In the genomic region with DNA sequence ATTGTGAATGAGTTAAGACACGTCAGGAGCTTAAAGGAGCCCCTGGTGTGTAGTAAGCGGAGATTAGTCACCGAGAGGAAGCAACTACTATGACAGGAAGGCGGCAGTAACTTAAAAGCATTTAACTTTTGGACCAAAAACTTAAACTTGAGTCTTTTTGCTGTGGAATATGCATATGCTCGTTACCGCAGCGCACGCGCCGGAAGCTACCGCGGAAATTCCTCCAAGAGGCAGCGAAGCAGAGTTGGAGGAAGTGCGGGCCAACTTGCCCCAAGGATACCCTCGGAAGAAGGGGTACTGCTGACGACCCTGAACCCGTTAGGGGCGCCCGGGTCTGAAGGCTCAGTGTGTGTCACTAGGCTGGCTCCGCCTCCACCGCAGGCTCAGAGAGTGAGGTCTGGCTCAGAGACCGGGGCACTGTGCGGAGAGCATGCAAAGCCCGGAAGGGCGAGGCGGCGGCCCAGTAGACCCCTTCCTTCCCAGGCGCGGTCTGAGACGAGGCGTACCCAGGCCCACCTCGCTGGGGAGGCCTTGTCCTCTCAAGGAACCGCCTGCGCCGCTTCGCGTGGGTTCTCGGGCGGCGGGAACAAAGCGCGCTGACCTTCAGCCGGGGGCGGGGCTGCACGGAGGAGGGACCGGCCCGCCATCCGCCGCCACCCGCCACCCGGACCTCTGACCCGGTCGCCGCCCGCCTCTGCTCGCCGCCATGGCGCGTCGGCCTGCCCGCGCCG, we compare ENCODE assay signal across 9 mouse cellular contexts. TPM values are rescaled to one million over a fixed set of nuclear protein-coding genes. Genes with fewer than 3 reads are reported as not detected.
DNase-seq lines count a peak whose midpoint lies in the region; ATAC-seq and TF ChIP-seq lines count a peak whose summit lies in the region.
"Had no signal": no experiment of that assay in that cellular context is flagged by ENCODE, and none has a peak within 500 bp of the region (broad histone marks: within the 10 kb centered on the region; RNA-seq: fewer than 3 reads in every experiment).

No protein-coding gene starts in this region.

- H3K9me3 ChIP-seq in heart, postnatal 0 days (replicated peaks; ENCODE audit: control insufficient read depth, low read length): no peaks in the 10 kb centered on the region
- H3K9me3 ChIP-seq in liver, postnatal 0 days (ENCODE audit: low read length): no peaks in the 10 kb centered on the region
- no peaks in the 10 kb centered on the region for H3K9me3 ChIP-seq in stomach, embryonic 14.5 days (ENCODE audit: control insufficient read depth, low read depth, low read length)

- DNase-seq in heart, postnatal 0 days (ENCODE audit: low spot score): peak; percentile 64
- DNase-seq in heart, adult 9 months (ENCODE audit: low spot score in 2 of 2): no peak
- peak; percentile 53 for DNase-seq in brain, adult 2 months (ENCODE audit: low read depth, low spot score)
- DNase-seq in frontal cortex, postnatal 25 days (ENCODE audit: low spot score in 2 of 2): peak; percentile 22 to 35
- no peak for DNase-seq in liver, postnatal 0 days
- DNase-seq in cerebellum, postnatal 25 days: no peak

- H3K9ac ChIP-seq in heart, postnatal 0 days (replicated peaks; ENCODE audit: low read depth, low read length): peak overlapping the region; percentile 94
- H3K9ac ChIP-seq in liver, postnatal 0 days (replicated peaks): peak overlapping the region; percentile 90
- peak overlapping the region; percentile 90 for H3K9ac ChIP-seq in stomach, embryonic 14.5 days (replicated peaks; ENCODE audit: low read depth, low read length)

- H3K4me1 ChIP-seq in heart, postnatal 0 days (ENCODE audit: control insufficient read depth, insufficient read depth): peaks cover 13% of the 10 kb centered on the region; the same call in 1 of the 2 replicates
- peaks cover 32% of the 10 kb centered on the region; the same call in 1 of the 2 replicates for H3K4me1 ChIP-seq in liver, postnatal 0 days (ENCODE audit: insufficient read depth)
- H3K4me1 ChIP-seq in stomach, embryonic 14.5 days (ENCODE audit: control insufficient read depth, insufficient read depth, low read length): peaks cover 13% of the 10 kb centered on the region; the same call in 1 of the 2 replicates

- H3K27me3 ChIP-seq in heart, postnatal 0 days (ENCODE audit: control insufficient read depth, insufficient read depth, low read length): no peaks in the 10 kb centered on the region
- no peaks in the 10 kb centered on the region for H3K27me3 ChIP-seq in liver, postnatal 0 days (ENCODE audit: insufficient read depth, low read length)
- no peaks in the 10 kb centered on the region for H3K27me3 ChIP-seq in stomach, embryonic 14.5 days (ENCODE audit: control insufficient read depth, insufficient read depth, low read length)

- H3K36me3 ChIP-seq in heart, postnatal 0 days (replicated peaks; ENCODE audit: control insufficient read depth, insufficient read depth, low read length): no peaks in the 10 kb centered on the region; the same call in 1 of the 2 replicates
- H3K36me3 ChIP-seq in liver, postnatal 0 days (replicated peaks; ENCODE audit: insufficient read depth, low read length): peaks cover 8% of the 10 kb centered on the region
- 0 out of 2 replicates have a peak, but pooled peaks cover 5% of the 10 kb centered on the region for H3K36me3 ChIP-seq in stomach, embryonic 14.5 days (ENCODE audit: control insufficient read depth, insufficient read depth, low read length)

- no peak for TF ChIP-seq EP300 in heart, postnatal 0 days (IDR thresholded peaks at IDR 0.05; ENCODE audit: low read depth)
- TF ChIP-seq EP300 in liver, postnatal 0 days (IDR thresholded peaks at IDR 0.05; ENCODE audit: low read depth): no peak

- under 1% methylated on average over 33 of the region's 63 CpGs for WGBS in heart, postnatal 0 days
- under 1% methylated on average over 50 of the region's 63 CpGs for WGBS in liver, postnatal 0 days (ENCODE audit: insufficient replicate concordance)
- WGBS in stomach, embryonic 14.5 days: under 1% methylated on average over 39 of the region's 63 CpGs

- H3K4me2 ChIP-seq in heart, postnatal 0 days (ENCODE audit: low read depth, low read length): peak overlapping the region; percentile 91
- peak overlapping the region; percentile 92 for H3K4me2 ChIP-seq in liver, postnatal 0 days (ENCODE audit: low read depth, low read length)
- peak overlapping the region; percentile 75 for H3K4me2 ChIP-seq in stomach, embryonic 14.5 days (replicated peaks; ENCODE audit: low read depth, low read length)

- TF ChIP-seq CTCF in heart, postnatal 0 days (IDR thresholded peaks at IDR 0.05; ENCODE audit: low read depth): no peak
- no peak for TF ChIP-seq CTCF in liver, postnatal 0 days (IDR thresholded peaks at IDR 0.05; ENCODE audit: low read depth)

- peak overlapping the region; percentile 94 for H3K27ac ChIP-seq in heart, postnatal 0 days (ENCODE audit: low read depth)
- H3K27ac ChIP-seq in liver, postnatal 0 days (ENCODE audit: low read depth): peak overlapping the region; percentile 96
- peak overlapping the region; percentile 91 for H3K27ac ChIP-seq in stomach, embryonic 14.5 days (ENCODE audit: low read length)

- H3K4me3 ChIP-seq in heart, postnatal 0 days (ENCODE audit: low read depth, low read length): peak overlapping the region; percentile 93
- H3K4me3 ChIP-seq in liver, postnatal 0 days (ENCODE audit: low read depth, low read length): peak overlapping the region; percentile 87
- H3K4me3 ChIP-seq in stomach, embryonic 14.5 days (ENCODE audit: low read depth, low read length): peak overlapping the region; percentile 95

- peak; percentile 79 for ATAC-seq in heart, postnatal 0 days (ENCODE audit: insufficient read depth, low read depth)
- peak; percentile 48 for ATAC-seq in CD4-positive, CD25-positive, alpha-beta regulatory T cell, adult 4 months
- peak; percentile 81 for ATAC-seq in liver, postnatal 0 days
- peak; percentile 60 for ATAC-seq in stomach, embryonic 14.5 days (ENCODE audit: insufficient number of reproducible peaks, insufficient read depth, low FRiP score, low read depth)

RNA-seq across cellular contexts. Expression of gene Nap1l4, which starts 0.5 kb away (rescaled TPM):
- 142 and 153 TPM in 2 replicates for total RNA-seq in heart, postnatal 0 days (2014; rRNA removed; ENCODE audit: low replicate concordance)
- polyA plus RNA-seq in heart, postnatal 0 days (2015; fragmentation: Nextera tagmentation; extraction: Ambion mirVana): 193 and 200 TPM in 2 replicates
- 100 to 1,000 TPM; 288 to 395 TPM for polyA plus RNA-seq in CD4-positive, CD25-positive, alpha-beta regulatory T cell, adult 4 months (2017; shearing (Covaris generic))
- 55.7 and 61.2 TPM in 2 replicates for polyA plus RNA-seq in liver, postnatal 0 days (2015; fragmentation: Nextera tagmentation; extraction: Ambion mirVana)
- 109 and 120 TPM in 2 replicates for polyA plus RNA-seq in stomach, embryonic 14.5 days (2014; fragmentation: Nextera tagmentation; extraction: Ambion mirVana)

RNA-seq across cellular contexts. Expression of gene Phlda2, which starts 45.4 kb away (rescaled TPM):
- 1.0 TPM in 1 of 2 replicates, not detected in the other for total RNA-seq in heart, postnatal 0 days (2014; rRNA removed; ENCODE audit: low replicate concordance)
- polyA plus RNA-seq in heart, postnatal 0 days (2015; fragmentation: Nextera tagmentation; extraction: Ambion mirVana): not detected in 2 replicates
- polyA plus RNA-seq in CD4-positive, CD25-positive, alpha-beta regulatory T cell, adult 4 months (2017; shearing (Covaris generic)): under 1 TPM in 1 of 2 experiments, not detected in 1; 0.58 TPM
- polyA plus RNA-seq in liver, postnatal 0 days (2015; fragmentation: Nextera tagmentation; extraction: Ambion mirVana): 10.5 and 10.8 TPM in 2 replicates
- polyA plus RNA-seq in stomach, embryonic 14.5 days (2014; fragmentation: Nextera tagmentation; extraction: Ambion mirVana): 4.6 and 5.9 TPM in 2 replicates
- total RNA-seq: left cerebral cortex, postnatal 10 days had no signal

RNA-seq across cellular contexts. Expression of gene Cars, which starts 51.5 kb away (rescaled TPM):
- 7.0 and 15.4 TPM in 2 replicates for total RNA-seq in heart, postnatal 0 days (2014; rRNA removed; ENCODE audit: low replicate concordance)
- 14.7 TPM in 2 replicates for polyA plus RNA-seq in heart, postnatal 0 days (2015; fragmentation: Nextera tagmentation; extraction: Ambion mirVana)
- polyA plus RNA-seq in CD4-positive, CD25-positive, alpha-beta regulatory T cell, adult 4 months (2017; shearing (Covaris generic)): 10 to 100 TPM; 29.5 to 51.5 TPM
- 18.1 and 22.7 TPM in 2 replicates for polyA plus RNA-seq in liver, postnatal 0 days (2015; fragmentation: Nextera tagmentation; extraction: Ambion mirVana)
- 51.1 and 58.1 TPM in 2 replicates for polyA plus RNA-seq in stomach, embryonic 14.5 days (2014; fragmentation: Nextera tagmentation; extraction: Ambion mirVana)

Comparison
In these comparisons a context has a peak if more than half of its experiments do, and no peak if none do; other contexts are left out.
1. DNase-seq: peak in heart, postnatal 0 days (single experiment), brain, adult 2 months (single experiment) and frontal cortex, postnatal 25 days (2 of 2); none in heart, adult 9 months (0 of 2), liver, postnatal 0 days (single experiment) and cerebellum, postnatal 25 days (0 of 2).
2. Peak in every context shown above with its lines, with median percentiles within 50 percentile points of each other: ATAC-seq, H3K27ac ChIP-seq, H3K4me2 ChIP-seq, H3K4me3 ChIP-seq and H3K9ac ChIP-seq.